Mouse (Mus musculus): Measurements from ENCODE around the gene Setd3. TPM values are rescaled to one million over a fixed set of nuclear protein-coding genes. Genes with fewer than 3 reads are reported as not detected.

The Setd3 gene
- polyA plus RNA-seq, 1 experiment from 2014 or later = 75.9 TPM

- Histone ChIP-seq H3K4me2 (ENCODE audit: low read depth, low read length) (no peak overlapping the region; the same call in 1 of the 2 replicates), H3K27me3 (ENCODE audit: control insufficient read depth, insufficient read depth, low read length) (no peaks in the 10 kb centered on the region), H3K4me3 (ENCODE audit: low read length) (no peak overlapping the region), H3K4me1 (ENCODE audit: control insufficient read depth, insufficient read depth, low read length) (peaks cover 25% of the 10 kb centered on the region), H3K27ac (ENCODE audit: low read length) (0 out of 2 replicates have a peak overlapping the region, but pooled peaks have one; percentile 9), H3K9me3 (replicated peaks; ENCODE audit: control insufficient read depth, low read length) (no peaks in the 10 kb centered on the region), H3K9ac (ENCODE audit: low read length) (no peak overlapping the region), H3K36me3 (ENCODE audit: control insufficient read depth, insufficient read depth) (no peaks in the 10 kb centered on the region)
- no peak for ATAC-seq (replicated peaks; ENCODE audit: extremely low read depth, insufficient read depth, low FRiP score)
- 70% methylated on average over 21 of the region's 21 CpGs for WGBS
Observed at GRCm38 (mm10) chr12:108219825-108220616, 40.9 kb upstream of the Setd3 start.

DNA sequence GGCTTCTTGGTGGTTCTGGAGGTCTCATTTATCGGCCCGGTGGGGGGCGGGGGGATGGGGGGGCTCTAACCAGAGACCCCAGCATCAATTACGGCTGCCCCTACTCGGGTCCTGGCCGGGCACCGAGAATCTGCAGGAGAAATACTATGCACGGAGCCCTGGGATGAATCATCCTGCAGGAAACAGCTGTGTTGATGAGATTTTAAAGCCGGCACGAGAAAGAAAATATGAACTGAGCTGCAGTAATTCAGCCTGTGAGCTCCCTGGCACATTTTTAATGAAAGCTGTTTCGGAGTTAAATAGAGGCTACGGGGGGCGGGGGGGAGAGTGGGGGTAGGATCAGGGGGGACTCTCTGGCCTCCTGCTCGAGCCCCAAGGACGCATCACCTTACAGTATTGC is 40.0 kb upstream of the Setd3 start:
- Histone ChIP-seq H3K4me3 (ENCODE audit: low read length) (no peak overlapping the region), H3K36me3 (ENCODE audit: control insufficient read depth, insufficient read depth) (no peaks in the 10 kb centered on the region), H3K4me1 (ENCODE audit: control insufficient read depth, insufficient read depth, low read length) (peaks cover 19% of the 10 kb centered on the region), H3K27ac (ENCODE audit: low read length) (0 out of 2 replicates have a peak overlapping the region, but pooled peaks have one; percentile 9), H3K9ac (ENCODE audit: low read length) (no peak overlapping the region), H3K9me3 (replicated peaks; ENCODE audit: control insufficient read depth, low read length) (no peaks in the 10 kb centered on the region), H3K27me3 (ENCODE audit: control insufficient read depth, insufficient read depth, low read length) (no peaks in the 10 kb centered on the region), H3K4me2 (ENCODE audit: low read depth, low read length) (no peak overlapping the region)
- no peak for ATAC-seq (replicated peaks; ENCODE audit: extremely low read depth, insufficient read depth, low FRiP score)
- WGBS = 58% methylated on average over 15 of the region's 15 CpGs

DNA sequence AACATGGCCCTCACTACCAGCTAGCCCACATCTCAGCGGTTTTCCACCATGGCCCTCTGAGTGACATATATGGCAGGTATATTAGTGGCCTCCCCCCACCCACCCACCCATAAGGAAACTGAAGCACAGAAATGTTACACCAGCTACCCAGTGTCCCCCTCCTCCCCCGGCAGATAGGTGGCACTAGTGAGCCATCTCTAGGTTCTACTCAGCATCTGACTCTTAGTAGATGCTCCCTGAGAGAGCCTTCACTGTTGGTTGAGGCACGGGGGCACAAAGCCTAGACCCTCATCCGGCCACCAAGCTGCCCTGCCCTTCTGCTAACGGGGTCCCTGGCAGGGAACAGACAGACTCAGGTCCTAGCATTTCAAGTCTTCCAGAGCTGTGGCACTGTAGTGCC is 38.5 kb upstream of the Setd3 start:
- peaks cover 29% of the 10 kb centered on the region for H3K4me1 ChIP-seq (ENCODE audit: control insufficient read depth, insufficient read depth, low read length)

GRCm38 (mm10) chr12:108216611-108217370 is 37.7 kb upstream of the Setd3 start:
- no peaks in the 10 kb centered on the region for H3K9me3 ChIP-seq (replicated peaks; ENCODE audit: control insufficient read depth, low read length)
- H3K4me3 ChIP-seq (ENCODE audit: low read length) = no peak overlapping the region
- H3K4me1 ChIP-seq (ENCODE audit: control insufficient read depth, insufficient read depth, low read length) = peaks cover 36% of the 10 kb centered on the region
- H3K27me3 ChIP-seq (ENCODE audit: control insufficient read depth, insufficient read depth, low read length) = no peaks in the 10 kb centered on the region
- H3K9ac ChIP-seq (ENCODE audit: low read length) = no peak overlapping the region
- no peak overlapping the region for H3K4me2 ChIP-seq (ENCODE audit: low read depth, low read length)
- H3K27ac ChIP-seq (ENCODE audit: low read length) = no peak overlapping the region
- WGBS = 83% methylated on average over 11 of the region's 11 CpGs
- H3K36me3 ChIP-seq (ENCODE audit: control insufficient read depth, insufficient read depth) = no peaks in the 10 kb centered on the region
- no peak for ATAC-seq (replicated peaks; ENCODE audit: extremely low read depth, insufficient read depth, low FRiP score)

More for the DNA sequence above, 38.5 kb upstream of the Setd3 start:
- Histone ChIP-seq H3K4me3 (ENCODE audit: low read length) (no peak overlapping the region), H3K27me3 (ENCODE audit: control insufficient read depth, insufficient read depth, low read length) (no peaks in the 10 kb centered on the region), H3K36me3 (ENCODE audit: control insufficient read depth, insufficient read depth) (no peaks in the 10 kb centered on the region), H3K4me2 (ENCODE audit: low read depth, low read length) (no peak overlapping the region), H3K9ac (ENCODE audit: low read length) (no peak overlapping the region), H3K27ac (ENCODE audit: low read length) (no peak overlapping the region), H3K9me3 (replicated peaks; ENCODE audit: control insufficient read depth, low read length) (no peaks in the 10 kb centered on the region)
- 61% methylated on average over 5 of the region's 5 CpGs for WGBS
- no peak for ATAC-seq (replicated peaks; ENCODE audit: extremely low read depth, insufficient read depth, low FRiP score)

- Histone ChIP-seq H3K36me3 (ENCODE audit: control insufficient read depth, insufficient read depth) (no peaks in the 10 kb centered on the region), H3K27me3 (ENCODE audit: control insufficient read depth, insufficient read depth, low read length) (no peaks in the 10 kb centered on the region), H3K4me2 (ENCODE audit: low read depth, low read length) (no peak overlapping the region), H3K9me3 (replicated peaks; ENCODE audit: control insufficient read depth, low read length) (no peaks in the 10 kb centered on the region), H3K9ac (ENCODE audit: low read length) (no peak overlapping the region), H3K27ac (ENCODE audit: low read length) (no peak overlapping the region), H3K4me1 (ENCODE audit: control insufficient read depth, insufficient read depth, low read length) (peaks cover 34% of the 10 kb centered on the region), H3K4me3 (ENCODE audit: low read length) (no peak overlapping the region)
- peak; percentile 69 for ATAC-seq (replicated peaks; ENCODE audit: extremely low read depth, insufficient read depth, low FRiP score)
- WGBS = 41% methylated on average over 8 of the region's 8 CpGs
Observed at GRCm38 (mm10) chr12:108215090-108215489, 36.0 kb upstream of the Setd3 start.

- Histone ChIP-seq H3K27me3 (ENCODE audit: control insufficient read depth, insufficient read depth, low read length) (no peaks in the 10 kb centered on the region), H3K9ac (ENCODE audit: low read length) (no peak overlapping the region), H3K4me2 (ENCODE audit: low read depth, low read length) (no peak overlapping the region), H3K27ac (ENCODE audit: low read length) (no peak overlapping the region), H3K9me3 (replicated peaks; ENCODE audit: control insufficient read depth, low read length) (no peaks in the 10 kb centered on the region), H3K4me1 (ENCODE audit: control insufficient read depth, insufficient read depth, low read length) (peaks cover 28% of the 10 kb centered on the region), H3K4me3 (ENCODE audit: low read length) (no peak overlapping the region), H3K36me3 (ENCODE audit: control insufficient read depth, insufficient read depth) (no peaks in the 10 kb centered on the region)
- 43% methylated on average over 18 of the region's 18 CpGs for WGBS
- ATAC-seq (replicated peaks; ENCODE audit: extremely low read depth, insufficient read depth, low FRiP score) = no peak
Observed at GRCm38 (mm10) chr12:108213090-108214041, 34.3 kb upstream of the Setd3 start.

GRCm38 (mm10) chr12:108212476-108212875 is 33.4 kb upstream of the Setd3 start:
- H3K9ac ChIP-seq (ENCODE audit: low read length) = no peak overlapping the region
- H3K36me3 ChIP-seq (ENCODE audit: control insufficient read depth, insufficient read depth) = no peaks in the 10 kb centered on the region
- H3K4me2 ChIP-seq (ENCODE audit: low read depth, low read length) = no peak overlapping the region
- H3K27ac ChIP-seq (ENCODE audit: low read length) = no peak overlapping the region
- H3K9me3 ChIP-seq (replicated peaks; ENCODE audit: control insufficient read depth, low read length) = no peaks in the 10 kb centered on the region
- ATAC-seq (replicated peaks; ENCODE audit: extremely low read depth, insufficient read depth, low FRiP score) = no peak
- H3K4me1 ChIP-seq (ENCODE audit: control insufficient read depth, insufficient read depth, low read length) = peaks cover 26% of the 10 kb centered on the region
- no peak overlapping the region for H3K4me3 ChIP-seq (ENCODE audit: low read length)
- H3K27me3 ChIP-seq (ENCODE audit: control insufficient read depth, insufficient read depth, low read length) = no peaks in the 10 kb centered on the region
- whole genome bisulfite sequencing = 77% methylated on average over 6 of the region's 6 CpGs

DNA sequence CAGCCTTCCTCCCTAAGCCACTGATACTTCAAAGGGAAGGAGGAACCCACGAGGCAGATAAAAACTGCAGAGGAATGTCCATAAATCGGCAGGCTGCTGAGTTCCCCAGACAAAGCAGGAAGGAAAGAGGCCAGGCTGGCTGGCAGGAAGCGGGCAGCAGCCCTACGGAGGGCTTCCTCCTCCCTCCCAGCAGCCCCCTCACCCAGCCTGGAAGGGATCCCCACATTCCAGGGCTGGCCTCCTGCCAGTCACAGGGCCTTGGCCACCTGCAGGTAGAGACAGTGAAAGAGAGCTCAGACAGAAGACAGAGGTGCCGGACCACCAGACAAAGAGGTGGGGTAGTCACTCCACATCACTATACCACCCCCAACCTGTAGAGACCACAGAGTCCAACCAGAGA is 33.0 kb upstream of the Setd3 start:
- Histone ChIP-seq H3K4me3 (ENCODE audit: low read length) (no peak overlapping the region), H3K9me3 (replicated peaks; ENCODE audit: control insufficient read depth, low read length) (no peaks in the 10 kb centered on the region), H3K36me3 (ENCODE audit: control insufficient read depth, insufficient read depth) (no peaks in the 10 kb centered on the region), H3K9ac (ENCODE audit: low read length) (no peak overlapping the region), H3K4me1 (ENCODE audit: control insufficient read depth, insufficient read depth, low read length) (peaks cover 26% of the 10 kb centered on the region), H3K4me2 (ENCODE audit: low read depth, low read length) (no peak overlapping the region), H3K27ac (ENCODE audit: low read length) (no peak overlapping the region), H3K27me3 (ENCODE audit: control insufficient read depth, insufficient read depth, low read length) (no peaks in the 10 kb centered on the region)
- 24% methylated on average over 5 of the region's 5 CpGs for WGBS
- no peak for ATAC-seq (replicated peaks; ENCODE audit: extremely low read depth, insufficient read depth, low FRiP score)
